Mouse (Mus musculus): Measurements from ENCODE around the gene Ganc.

Gene Ganc

GRCm38 (mm10) chr2:120403653-120403985 lies at the start of gene Ganc:
Gene Ganc, plus strand, starts transcription at chr2:120403896.
- DNase-seq (ENCODE audit: extremely low read depth, low read depth): no peak

- no peak for DNase-seq (ENCODE audit: extremely low read depth, low read depth)
Observed at GRCm38 (mm10) chr2:120360425-120360824, 43.3 kb upstream of the Ganc start.

- no peak for DNase-seq (ENCODE audit: extremely low read depth, low read depth)
Observed at GRCm38 (mm10) chr2:120366501-120366900, 37.2 kb upstream of the Ganc start.

- DNase-seq (ENCODE audit: extremely low read depth, low read depth): no peak
Observed at GRCm38 (mm10) chr2:120367416-120368207, 36.1 kb upstream of the Ganc start.

- DNase-seq (ENCODE audit: extremely low read depth, low read depth): no peak
Observed at GRCm38 (mm10) chr2:120373858-120374257, 29.8 kb upstream of the Ganc start.

- no peak for DNase-seq (ENCODE audit: extremely low read depth, low read depth)
Observed at GRCm38 (mm10) chr2:120386264-120386663, 17.4 kb upstream of the Ganc start.

GRCm38 (mm10) chr2:120387291-120387690 lies 16.4 kb upstream of the Ganc start:
- DNase-seq (ENCODE audit: extremely low read depth, low read depth): no peak

GRCm38 (mm10) chr2:120389376-120389775 lies 14.3 kb upstream of the Ganc start:
- DNase-seq (ENCODE audit: extremely low read depth, low read depth): no peak

- no peak for DNase-seq (ENCODE audit: extremely low read depth, low read depth)
Observed at GRCm38 (mm10) chr2:120390934-120391333, 12.8 kb upstream of the Ganc start.

- no peak for DNase-seq (ENCODE audit: extremely low read depth, low read depth)
Observed at GRCm38 (mm10) chr2:120392406-120392805, 11.3 kb upstream of the Ganc start.

- no peak for DNase-seq (ENCODE audit: extremely low read depth, low read depth)
Observed at GRCm38 (mm10) chr2:120397951-120398350, 5.7 kb upstream of the Ganc start.

- peak; percentile 11 for DNase-seq (ENCODE audit: extremely low read depth, low read depth)
Observed at GRCm38 (mm10) chr2:120402813-120403212, 883 bp upstream of the Ganc start.

GRCm38 (mm10) chr2:120403986-120404822 lies 508 bp downstream of the Ganc start, which contains the start of gene Tmem87a:
Gene Tmem87a, minus strand, starts transcription at chr2:120404113.
- peak; percentile 94 for DNase-seq (ENCODE audit: extremely low read depth, low read depth)

- peak; percentile 19 for DNase-seq (ENCODE audit: extremely low read depth, low read depth)
Observed at GRCm38 (mm10) chr2:120404823-120405765, 1.4 kb downstream of the Ganc start.

GRCm38 (mm10) chr2:120411096-120411628 lies 7.5 kb downstream of the Ganc start:
- DNase-seq (ENCODE audit: extremely low read depth, low read depth): no peak

GRCm38 (mm10) chr2:120414113-120414512 lies 10.4 kb downstream of the Ganc start:
- no peak for DNase-seq (ENCODE audit: extremely low read depth, low read depth)

- no peak for DNase-seq (ENCODE audit: extremely low read depth, low read depth)
Observed at GRCm38 (mm10) chr2:120414738-120415414, 11.2 kb downstream of the Ganc start.

- DNase-seq (ENCODE audit: extremely low read depth, low read depth): no peak
Observed at GRCm38 (mm10) chr2:120424386-120424785, 20.7 kb downstream of the Ganc start.

GRCm38 (mm10) chr2:120444486-120444885 lies 40.8 kb downstream of the Ganc start:
- DNase-seq (ENCODE audit: extremely low read depth, low read depth): no peak

GRCm38 (mm10) chr2:120446373-120446772 lies 42.7 kb downstream of the Ganc start:
- peak; percentile 94 for DNase-seq (ENCODE audit: extremely low read depth, low read depth)

Data from MEL-GATA-1-ER (cell line).